Mouse (Mus musculus): ENCODE measurements at regions not wholly inside any gene's neighbourhood (a gene's known extent, or its start where the extent isn't known, plus 50 kb on each side); places are given as distances from the start of the nearest gene placed in this dataset.

- TF ChIP-seq POLR2A (IDR thresholded peaks at IDR 0.05; ENCODE audit: extremely low read depth, insufficient read depth, low read length) (no peak), CTCF (IDR thresholded peaks at IDR 0.05; ENCODE audit: extremely low read depth, insufficient read depth, low read length) (no peak)
Measured at GRCm38 (mm10) chr2:75408016-75408415, 251.0 kb upstream of the Hnrnpa3 start.
